Mouse (Mus musculus) liver, adult 2 months (tissue): ENCODE results near the gene Sntg2. TPM values are rescaled to one million over a fixed set of nuclear protein-coding genes. Genes with fewer than 3 reads are reported as not detected.

Experiments used
- DNase-seq: peaks from one replicate; pipeline ENCODE4 v3.0.0-alpha.2; 2011; ENCODE audit warnings: low read depth, low spot score; ENCODE audit errors: extremely low read depth
- H3K27ac ChIP-seq: fragments of 200-500 bp; replicated peaks from 2 replicates; pipeline ENCODE4 v1.5.1; 2012; ENCODE audit warnings: low read depth, mild to moderate bottlenecking, control low read depth, inconsistent platforms, low read length; ENCODE audit not compliant: insufficient read depth
- H3K27me3 ChIP-seq: fragments of 200-500 bp; 2 replicates; pipeline ENCODE4 v1.6.1; 2012; ENCODE audit warnings: mild to moderate bottlenecking, moderate library complexity, low read length, inconsistent platforms; ENCODE audit not compliant: control insufficient read depth, insufficient read depth
- H3K36me3 ChIP-seq: fragments of 200-500 bp; 2 replicates; pipeline ENCODE4 v1.6.1; 2012; ENCODE audit warnings: low read length, inconsistent platforms; ENCODE audit not compliant: control insufficient read depth, insufficient read depth
- H3K4me1 ChIP-seq: fragments of 200-500 bp; 2 replicates; pipeline ENCODE4 v1.6.1; 2011; ENCODE audit warnings: low read length; ENCODE audit not compliant: control insufficient read depth, insufficient read depth
- H3K4me3 ChIP-seq: fragments of 200-500 bp; 2 replicates; pipeline ENCODE4 v1.5.1; 2011; ENCODE audit warnings: low read depth, mild to moderate bottlenecking, control low read depth, low read length, moderate library complexity; ENCODE audit not compliant: insufficient read depth
- H3K79me2 ChIP-seq: fragments of 200-500 bp; 2 replicates; pipeline ENCODE4 v1.6.1; 2012; ENCODE audit warnings: inconsistent platforms, mild to moderate bottlenecking, low read length, moderate library complexity; ENCODE audit not compliant: control insufficient read depth, insufficient read depth
- H3K9ac ChIP-seq: fragments of 200-500 bp; 2 replicates; pipeline ENCODE4 v1.6.1; 2012; ENCODE audit warnings: low read depth, mild to moderate bottlenecking, control low read depth, inconsistent platforms, low read length
- CTCF ChIP-seq: fragments of 200-500 bp; IDR thresholded peaks from 2 replicates; pipeline ENCODE4 v1.5.1; 2011; ENCODE audit warnings: low read depth, low read length, control low read depth
- POLR2A ChIP-seq: fragments of 200-500 bp; IDR thresholded peaks from 2 replicates; pipeline ENCODE4 v1.6.1; 2011; ENCODE audit warnings: low read length, control low read depth; ENCODE audit not compliant: insufficient read depth; ENCODE audit errors: extremely low read depth
- WGBS: fragments of 180-500 bp; shearing (Covaris S2); methylation state at CpG from one replicate; pipeline ENCODE4 v1.1.7; 2018; 5-methylcytosine and 5-hydroxymethylcytosine counted together
- polyA plus RNA-seq: library from polyadenylated mRNA; depleted of rRNA; stranded (reverse); fragments of >200 nt; gene quantifications from 2 replicates; pipeline ENCODE4 v1.2.3, GENCODE M21; 2012
- total RNA-seq: library from RNA; depleted of rRNA; stranded (reverse); fragments of >200 nt; gene quantifications from 2 replicates; pipeline ENCODE4 v1.2.3, GENCODE M21; 2014

Gene Sntg2
- total and polyA plus RNA-seq, 2 experiments: 4.6 to 15.7 TPM

DNA sequence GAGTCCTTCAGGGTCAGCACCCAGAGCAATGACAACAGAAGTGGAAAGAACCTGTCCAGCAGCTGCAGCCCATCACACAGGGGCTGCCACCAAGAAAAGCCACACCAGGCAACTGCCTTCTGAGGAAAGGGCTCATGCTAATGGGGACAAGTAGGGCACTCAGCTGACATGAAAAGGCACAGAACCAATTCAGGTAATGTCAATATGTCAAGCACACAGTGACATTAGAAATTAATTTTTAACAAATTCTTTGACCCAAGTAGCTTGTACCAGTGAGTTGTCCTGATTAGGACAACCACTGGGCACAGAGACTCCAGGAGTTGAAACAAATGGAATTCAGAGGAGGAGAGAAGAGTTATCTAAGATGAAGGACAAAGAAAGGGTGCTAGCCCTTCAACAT lies 60.2 kb downstream of the Sntg2 start:
- no peaks in the 10 kb centered on the region for H3K27me3 ChIP-seq
- H3K9ac ChIP-seq: no peak overlapping the region
- peak; percentile 93 for DNase-seq
- peak overlapping the region; percentile 28; the same call in 1 of the 2 replicates for H3K27ac ChIP-seq
- no peak overlapping the region for H3K4me3 ChIP-seq
- H3K36me3 ChIP-seq: peaks cover 9% of the 10 kb centered on the region
- TF ChIP-seq POLR2A (no peak), CTCF (no peak)
- peaks cover 10% of the 10 kb centered on the region for H3K4me1 ChIP-seq
- H3K79me2 ChIP-seq: no peaks in the 10 kb centered on the region; the same call in 1 of the 2 replicates

DNA sequence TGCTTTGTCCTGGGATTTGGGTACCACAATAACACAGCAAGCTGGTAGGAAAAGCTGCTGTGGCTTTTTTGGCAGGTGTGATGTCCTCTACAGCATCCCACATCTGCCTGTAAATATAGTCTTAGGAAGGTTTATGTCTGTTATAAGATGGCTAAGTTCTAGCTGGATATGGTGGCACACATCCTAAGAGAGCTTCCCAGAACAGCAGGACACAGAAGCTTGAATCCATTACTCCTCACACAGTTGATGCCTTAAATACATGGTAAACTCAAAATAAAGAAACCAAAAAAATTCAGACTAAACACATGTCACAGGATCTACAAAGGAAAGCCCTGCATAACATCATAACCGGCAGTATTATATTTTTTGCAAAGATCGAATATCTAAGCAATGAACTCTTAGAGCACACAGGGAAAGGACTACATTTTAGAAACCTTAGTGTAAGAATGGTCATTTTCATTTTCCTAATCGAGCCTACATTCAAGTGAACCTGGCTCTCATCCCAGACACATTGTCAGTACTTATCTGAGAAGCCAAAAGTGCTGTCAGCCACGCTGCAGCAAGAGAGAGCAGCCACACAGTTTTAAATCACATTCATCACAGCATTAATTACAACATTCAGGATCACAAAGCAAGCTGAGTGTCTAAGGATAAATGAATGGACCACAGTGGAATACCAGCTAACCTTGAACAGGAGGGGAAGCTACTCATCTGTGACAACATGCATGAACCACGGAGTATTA lies 64.8 kb downstream of the Sntg2 start:
- DNase-seq: peak; percentile 14
- no peak overlapping the region for H3K27ac ChIP-seq
- WGBS: 61% methylated on average over 5 of the region's 5 CpGs
- no peak overlapping the region for H3K9ac ChIP-seq
- no peak for TF ChIP-seq CTCF
- TF ChIP-seq POLR2A: no peak
- H3K79me2 ChIP-seq: no peaks in the 10 kb centered on the region
- peaks cover 3% of the 10 kb centered on the region; the same call in 1 of the 2 replicates for H3K4me1 ChIP-seq
- H3K36me3 ChIP-seq: peaks cover 23% of the 10 kb centered on the region
- H3K27me3 ChIP-seq: no peaks in the 10 kb centered on the region
- H3K4me3 ChIP-seq: no peak overlapping the region

DNA sequence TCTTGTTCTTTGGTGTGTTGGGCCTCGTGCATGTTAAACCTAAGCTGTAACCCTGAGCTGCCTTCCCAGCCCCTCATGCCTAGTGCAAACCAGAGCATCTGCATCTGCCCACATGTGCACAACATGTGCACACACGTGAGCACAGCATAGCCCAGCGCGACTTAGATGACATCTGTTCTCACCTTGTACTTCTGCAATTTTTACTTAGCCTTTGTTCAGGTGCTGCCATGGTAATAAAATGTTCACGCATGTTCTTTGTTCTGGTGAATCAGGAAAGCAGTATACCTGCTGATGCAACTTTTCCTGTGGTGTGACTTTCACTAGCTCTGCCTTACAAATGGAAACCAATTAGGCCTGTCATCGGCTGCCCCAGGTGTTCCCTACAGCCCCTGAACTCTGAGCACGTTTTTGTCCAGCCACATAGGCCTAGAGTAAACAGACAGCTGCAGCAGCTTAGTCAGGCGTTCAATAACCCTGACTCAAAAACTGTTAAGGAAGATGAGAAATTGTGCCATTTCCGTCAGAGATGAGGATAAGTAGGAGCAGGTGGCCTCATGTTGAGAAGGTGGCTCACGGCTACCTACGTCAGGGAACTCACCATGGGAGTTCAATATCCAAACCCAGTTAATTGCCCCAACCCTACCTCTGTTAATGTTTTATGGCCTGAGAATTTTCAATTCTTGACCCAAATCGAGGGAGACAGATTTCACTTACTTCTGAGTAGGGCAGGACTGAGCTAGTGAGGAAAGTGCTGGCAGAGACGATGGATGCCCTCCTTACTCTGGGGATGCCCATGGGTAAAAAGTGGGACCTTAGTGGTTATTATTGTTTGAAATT lies 80.2 kb downstream of the Sntg2 start:
- TF ChIP-seq CTCF (no peak), POLR2A (no peak)
- no peak overlapping the region for H3K9ac ChIP-seq
- peaks cover 14% of the 10 kb centered on the region for H3K36me3 ChIP-seq
- no peak overlapping the region for H3K27ac ChIP-seq
- no peaks in the 10 kb centered on the region for H3K79me2 ChIP-seq
- H3K4me1 ChIP-seq: no peaks in the 10 kb centered on the region
- H3K4me3 ChIP-seq: no peak overlapping the region
- 79% methylated on average over 13 of the region's 13 CpGs for WGBS
- no peaks in the 10 kb centered on the region for H3K27me3 ChIP-seq
- DNase-seq: no peak

DNA sequence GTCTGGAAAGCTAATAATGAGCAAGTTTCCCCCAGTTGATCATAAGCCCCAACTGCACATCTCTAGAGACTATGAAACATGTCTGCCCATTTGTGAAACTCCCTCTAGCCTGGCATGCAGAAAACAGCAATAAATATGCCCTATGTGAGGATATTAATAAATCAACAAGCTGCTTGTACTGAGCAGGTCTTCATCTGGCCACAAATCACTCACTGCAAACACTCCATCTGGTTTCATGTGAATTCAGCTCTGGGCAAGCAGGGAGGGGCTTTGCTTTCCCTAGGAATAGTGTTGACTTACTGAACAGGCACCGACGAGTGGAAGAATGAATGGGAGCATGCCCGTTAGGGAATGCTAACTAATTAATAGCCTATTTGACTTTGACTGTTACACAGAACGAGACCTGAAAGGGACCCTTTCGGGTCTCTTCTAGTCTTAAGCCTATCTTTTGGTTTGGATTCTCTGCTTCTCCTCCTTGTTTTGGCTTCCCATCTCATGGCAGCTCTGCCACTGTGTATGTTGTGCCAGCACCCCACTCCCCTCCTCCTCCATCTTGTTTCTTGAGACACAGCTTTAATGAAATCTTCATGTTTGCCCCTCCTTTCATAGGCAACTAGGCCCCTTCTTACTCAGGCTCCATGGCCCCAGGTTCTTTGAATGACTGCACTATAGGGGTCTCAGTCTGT lies 86.1 kb downstream of the Sntg2 start:
- peaks cover 21% of the 10 kb centered on the region for H3K36me3 ChIP-seq
- TF ChIP-seq POLR2A (no peak), CTCF (no peak)
- H3K79me2 ChIP-seq: no peaks in the 10 kb centered on the region
- 71% methylated on average over 5 of the region's 5 CpGs for WGBS
- no peak overlapping the region for H3K27ac ChIP-seq
- no peak overlapping the region for H3K9ac ChIP-seq
- no peak for DNase-seq
- H3K27me3 ChIP-seq: no peaks in the 10 kb centered on the region
- no peaks in the 10 kb centered on the region for H3K4me1 ChIP-seq
- H3K4me3 ChIP-seq: no peak overlapping the region

DNA sequence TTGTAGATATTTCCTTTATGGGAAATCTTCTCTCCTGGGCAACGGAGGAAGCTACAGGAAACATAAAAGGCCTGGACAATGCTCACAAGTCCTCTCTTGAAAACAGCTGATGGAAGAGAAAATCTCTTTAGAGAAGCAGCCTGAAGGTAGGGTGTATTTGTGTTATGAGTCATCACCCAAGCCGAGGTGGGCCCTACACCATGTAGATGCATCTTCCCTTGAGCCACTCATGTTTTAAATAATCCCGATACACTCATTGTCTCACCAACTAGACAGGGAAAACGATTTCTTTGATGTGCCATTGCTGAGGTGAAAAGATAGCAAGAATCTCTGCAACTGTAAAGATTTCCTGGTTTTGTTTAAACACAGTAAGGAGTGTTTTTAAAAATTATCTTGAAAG lies 89.4 kb downstream of the Sntg2 start:
- peaks cover 17% of the 10 kb centered on the region for H3K36me3 ChIP-seq

More for the DNA sequence above, 89.4 kb downstream of the Sntg2 start:
- no peak for TF ChIP-seq CTCF
- no peak for TF ChIP-seq POLR2A
- H3K27me3 ChIP-seq: no peaks in the 10 kb centered on the region
- no peaks in the 10 kb centered on the region for H3K4me1 ChIP-seq
- no peak overlapping the region for H3K4me3 ChIP-seq
- 77% methylated on average over 4 of the region's 4 CpGs for WGBS
- H3K9ac ChIP-seq: no peak overlapping the region
- H3K27ac ChIP-seq: no peak overlapping the region
- DNase-seq: no peak
- H3K79me2 ChIP-seq: no peaks in the 10 kb centered on the region
